Mouse (Mus musculus): Measurements from ENCODE around the gene Pmp22. TPM values are rescaled to one million over a fixed set of nuclear protein-coding genes. Genes with fewer than 3 reads are reported as not detected.

The Pmp22 gene
- polyA plus RNA-seq, 1 experiment from 2014 or later, result 19.0 TPM

DNA sequence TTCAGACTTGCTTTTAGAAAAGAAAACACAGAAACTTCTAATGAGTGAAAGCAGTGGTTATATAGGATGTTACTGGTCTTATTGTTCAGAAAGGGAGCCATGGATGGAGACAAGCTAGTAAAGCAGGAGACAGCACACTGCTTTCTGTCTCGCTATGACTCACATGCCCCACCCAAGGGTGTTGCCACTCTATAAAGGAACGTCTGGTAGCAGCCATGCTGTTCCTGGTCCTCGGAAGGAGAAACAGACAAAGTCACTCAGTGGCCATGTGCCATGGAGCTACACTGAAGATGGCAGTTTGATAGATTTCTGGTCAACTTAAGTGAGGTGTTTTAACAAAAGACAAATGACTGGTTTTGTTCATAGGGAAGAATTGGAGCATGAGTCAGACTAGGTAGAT lies 29.4 kb upstream of the Pmp22 start:
- DNase-seq (ENCODE audit: low spot score) (no peak), ATAC-seq (replicated peaks; ENCODE audit: low FRiP score) (no peak)
- Histone ChIP-seq H3K27ac (ENCODE audit: low read depth, low read length) (no peak overlapping the region), H3K27me3 (ENCODE audit: control insufficient read depth, insufficient read depth, low read length) (no peaks in the 10 kb centered on the region), H3K4me2 (ENCODE audit: low read depth, low read length, severe bottlenecking) (no peak overlapping the region), H3K4me3 (ENCODE audit: low read depth, low read length) (no peak overlapping the region), H3K4me1 (replicated peaks; ENCODE audit: control insufficient read depth, insufficient read depth, low read length) (no peaks in the 10 kb centered on the region), H3K9me3 (ENCODE audit: control insufficient read depth, low read length) (no peaks in the 10 kb centered on the region), H3K9ac (ENCODE audit: low read length) (no peak overlapping the region), H3K36me3 (ENCODE audit: control insufficient read depth, insufficient read depth, low read length) (no peaks in the 10 kb centered on the region)
- 86% methylated on average over 3 of the region's 3 CpGs for WGBS

DNA sequence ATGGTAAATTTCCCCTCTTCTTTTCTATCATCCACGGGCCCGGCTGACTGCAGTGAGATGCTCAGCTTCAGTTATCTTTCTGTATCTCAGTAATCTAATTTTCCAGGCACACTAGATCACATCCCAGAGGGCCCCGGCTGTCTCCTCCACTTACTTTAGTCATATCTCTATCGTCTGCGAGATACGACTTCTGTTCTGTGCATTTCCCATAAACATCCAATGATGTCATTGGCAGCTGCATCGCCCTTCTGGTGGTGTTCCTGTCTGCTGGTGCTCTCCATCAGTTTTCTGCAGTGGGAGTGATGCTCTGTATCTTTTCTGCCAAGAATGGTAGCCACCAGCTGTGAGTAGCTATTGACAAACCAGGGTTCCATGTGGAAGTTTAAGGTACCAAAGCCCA lies 25.5 kb upstream of the Pmp22 start:
- ATAC-seq (replicated peaks; ENCODE audit: low FRiP score) (no peak), DNase-seq (ENCODE audit: low spot score) (no peak)
- 87% methylated on average over 7 of the region's 7 CpGs for WGBS
- Histone ChIP-seq H3K4me1 (replicated peaks; ENCODE audit: control insufficient read depth, insufficient read depth, low read length) (no peaks in the 10 kb centered on the region), H3K9ac (ENCODE audit: low read length) (no peak overlapping the region), H3K36me3 (ENCODE audit: control insufficient read depth, insufficient read depth, low read length) (no peaks in the 10 kb centered on the region), H3K4me3 (ENCODE audit: low read depth, low read length) (no peak overlapping the region), H3K9me3 (ENCODE audit: control insufficient read depth, low read length) (no peaks in the 10 kb centered on the region), H3K27ac (ENCODE audit: low read depth, low read length) (no peak overlapping the region), H3K4me2 (ENCODE audit: low read depth, low read length, severe bottlenecking) (no peak overlapping the region), H3K27me3 (ENCODE audit: control insufficient read depth, insufficient read depth, low read length) (no peaks in the 10 kb centered on the region)

DNA sequence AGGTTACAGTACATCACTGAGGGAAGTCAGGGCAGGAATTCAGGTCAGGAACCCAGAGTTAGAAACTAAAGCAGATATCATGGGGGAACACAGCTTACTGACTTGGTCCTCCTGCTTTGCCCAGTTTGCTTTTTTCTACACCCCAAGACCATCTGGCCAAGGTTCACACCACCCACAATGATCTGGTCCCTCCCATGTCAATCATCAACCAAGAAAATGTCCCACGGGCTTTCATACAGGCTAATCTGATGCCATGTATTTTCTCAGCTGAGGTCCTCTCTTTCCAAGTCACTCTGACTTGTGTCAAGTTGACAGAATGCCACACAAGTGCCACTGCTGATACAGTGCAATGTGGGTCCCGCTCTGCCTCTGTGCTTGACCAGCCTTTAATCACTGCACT lies 24.8 kb upstream of the Pmp22 start:
- Histone ChIP-seq H3K9ac (ENCODE audit: low read length) (no peak overlapping the region), H3K36me3 (ENCODE audit: control insufficient read depth, insufficient read depth, low read length) (no peaks in the 10 kb centered on the region), H3K9me3 (ENCODE audit: control insufficient read depth, low read length) (no peaks in the 10 kb centered on the region), H3K4me2 (ENCODE audit: low read depth, low read length, severe bottlenecking) (no peak overlapping the region), H3K4me1 (replicated peaks; ENCODE audit: control insufficient read depth, insufficient read depth, low read length) (no peaks in the 10 kb centered on the region), H3K4me3 (ENCODE audit: low read depth, low read length) (no peak overlapping the region), H3K27me3 (ENCODE audit: control insufficient read depth, insufficient read depth, low read length) (no peaks in the 10 kb centered on the region), H3K27ac (ENCODE audit: low read depth, low read length) (no peak overlapping the region)
- ATAC-seq (replicated peaks; ENCODE audit: low FRiP score) (no peak), DNase-seq (ENCODE audit: low spot score) (no peak)
- 83% methylated on average over 2 of the region's 2 CpGs for WGBS

DNA sequence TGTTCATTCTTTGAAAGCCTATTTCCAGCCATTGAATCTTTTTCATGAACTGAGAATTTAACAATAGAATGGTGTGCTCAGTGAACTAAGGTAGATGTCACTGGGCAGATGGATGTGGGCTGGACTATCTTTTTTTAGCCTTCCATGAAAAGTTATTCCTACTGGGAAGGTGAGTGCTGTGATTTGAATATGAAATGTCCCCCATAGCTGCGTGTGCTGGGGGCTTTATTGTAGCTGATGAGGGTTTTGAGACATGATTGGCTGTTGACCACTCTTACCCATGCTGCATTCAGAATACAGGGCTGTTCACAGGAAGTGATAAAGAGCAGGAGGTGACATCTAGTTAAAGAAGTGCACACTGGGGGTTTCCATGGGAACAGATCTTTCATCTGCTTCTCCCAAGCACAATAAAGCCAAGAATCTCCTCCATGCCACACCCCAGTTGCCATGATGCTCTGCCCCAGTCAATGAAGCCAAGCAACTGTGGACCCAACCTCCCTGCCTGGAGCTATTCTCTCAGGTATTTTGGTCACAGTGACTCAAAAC lies 19.5 kb upstream of the Pmp22 start:
- WGBS, result 60% methylated on average over 1 of the region's 1 CpGs
- Histone ChIP-seq H3K36me3 (ENCODE audit: control insufficient read depth, insufficient read depth, low read length) (no peaks in the 10 kb centered on the region), H3K4me1 (replicated peaks; ENCODE audit: control insufficient read depth, insufficient read depth, low read length) (no peaks in the 10 kb centered on the region), H3K9me3 (ENCODE audit: control insufficient read depth, low read length) (no peaks in the 10 kb centered on the region), H3K9ac (ENCODE audit: low read length) (no peak overlapping the region), H3K27me3 (ENCODE audit: control insufficient read depth, insufficient read depth, low read length) (no peaks in the 10 kb centered on the region), H3K27ac (ENCODE audit: low read depth, low read length) (no peak overlapping the region), H3K4me3 (ENCODE audit: low read depth, low read length) (no peak overlapping the region), H3K4me2 (ENCODE audit: low read depth, low read length, severe bottlenecking) (no peak overlapping the region)
- ATAC-seq (replicated peaks; ENCODE audit: low FRiP score) (no peak), DNase-seq (ENCODE audit: low spot score) (no peak)

DNA sequence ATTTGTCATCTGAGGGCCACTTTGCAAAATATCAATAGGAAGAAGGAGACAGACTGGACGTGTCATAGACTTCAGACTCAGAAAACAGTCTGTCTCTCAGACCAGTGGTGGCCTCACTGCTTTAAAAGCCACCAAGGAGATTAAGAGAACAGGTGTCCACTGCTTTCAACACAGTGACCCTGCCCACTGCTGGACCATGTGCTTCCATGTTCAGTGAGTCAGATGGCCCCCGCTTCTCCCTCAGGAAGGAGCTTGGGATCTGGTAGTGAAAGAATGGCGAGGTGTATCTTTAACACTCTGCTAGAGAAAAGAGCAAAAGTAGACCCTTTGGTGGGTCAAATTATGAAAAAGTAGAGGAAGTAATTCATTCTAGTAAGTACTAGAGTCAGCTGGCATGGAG lies 18.5 kb upstream of the Pmp22 start:
- 86% methylated on average over 3 of the region's 3 CpGs for WGBS
- no peaks in the 10 kb centered on the region for H3K9me3 ChIP-seq (ENCODE audit: control insufficient read depth, low read length)

DNA sequence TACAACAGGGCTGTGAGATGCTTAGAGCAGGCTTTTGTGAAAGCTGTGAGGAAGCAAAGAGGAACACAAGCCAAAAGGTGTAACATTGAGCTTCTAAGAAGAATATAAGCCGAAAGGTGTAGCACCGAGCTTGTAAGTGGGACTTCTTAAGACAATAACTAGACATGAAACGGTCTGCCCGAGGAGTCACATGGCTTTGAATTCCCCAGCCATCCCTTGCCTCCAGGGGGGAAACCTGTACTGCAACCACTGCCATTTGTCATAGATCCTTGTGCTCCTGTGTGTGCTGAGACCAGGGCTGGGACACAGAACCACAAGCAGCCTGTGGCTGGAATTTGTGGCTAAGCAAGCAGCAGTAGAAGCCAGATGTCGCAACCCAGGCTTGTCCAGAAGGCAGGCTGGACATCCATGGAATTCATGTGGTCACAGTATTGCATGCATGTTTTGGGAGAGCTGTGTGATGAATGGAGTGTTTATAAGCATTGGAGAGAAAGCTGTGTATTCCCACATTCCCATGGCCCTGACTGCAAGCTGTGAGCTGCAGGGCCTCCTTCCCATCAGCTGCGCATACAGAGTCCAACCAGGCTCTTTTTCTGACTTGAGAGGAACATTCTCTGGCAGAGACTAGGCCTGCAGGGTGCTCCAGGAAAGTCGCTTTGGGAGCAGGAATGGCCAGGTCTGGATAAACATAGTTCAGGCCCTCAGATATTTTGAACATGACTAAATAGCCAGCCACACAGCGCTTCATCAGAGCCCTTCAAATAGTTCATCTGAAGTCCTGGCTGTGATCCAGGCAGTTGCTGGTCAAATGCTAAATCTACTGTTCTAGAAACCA lies 13.8 kb upstream of the Pmp22 start:
- Histone ChIP-seq H3K27ac (ENCODE audit: low read depth, low read length) (no peak overlapping the region), H3K36me3 (ENCODE audit: control insufficient read depth, insufficient read depth, low read length) (no peaks in the 10 kb centered on the region), H3K9ac (ENCODE audit: low read length) (no peak overlapping the region), H3K9me3 (ENCODE audit: control insufficient read depth, low read length) (no peaks in the 10 kb centered on the region), H3K4me2 (ENCODE audit: low read depth, low read length, severe bottlenecking) (no peak overlapping the region), H3K4me3 (ENCODE audit: low read depth, low read length) (no peak overlapping the region), H3K27me3 (ENCODE audit: control insufficient read depth, insufficient read depth, low read length) (no peaks in the 10 kb centered on the region), H3K4me1 (replicated peaks; ENCODE audit: control insufficient read depth, insufficient read depth, low read length) (no peaks in the 10 kb centered on the region)
- DNase-seq (ENCODE audit: low spot score), result no peak
- ATAC-seq (replicated peaks; ENCODE audit: low FRiP score), result no peak
- WGBS, result 89% methylated on average over 8 of the region's 8 CpGs

More for the DNA sequence above, 18.5 kb upstream of the Pmp22 start:
- Histone ChIP-seq H3K27ac (ENCODE audit: low read depth, low read length) (no peak overlapping the region), H3K4me1 (replicated peaks; ENCODE audit: control insufficient read depth, insufficient read depth, low read length) (no peaks in the 10 kb centered on the region), H3K27me3 (ENCODE audit: control insufficient read depth, insufficient read depth, low read length) (no peaks in the 10 kb centered on the region), H3K4me2 (ENCODE audit: low read depth, low read length, severe bottlenecking) (no peak overlapping the region), H3K4me3 (ENCODE audit: low read depth, low read length) (no peak overlapping the region), H3K36me3 (ENCODE audit: control insufficient read depth, insufficient read depth, low read length) (no peaks in the 10 kb centered on the region), H3K9ac (ENCODE audit: low read length) (no peak overlapping the region)
- DNase-seq (ENCODE audit: low spot score) (no peak), ATAC-seq (replicated peaks; ENCODE audit: low FRiP score) (no peak)

DNA sequence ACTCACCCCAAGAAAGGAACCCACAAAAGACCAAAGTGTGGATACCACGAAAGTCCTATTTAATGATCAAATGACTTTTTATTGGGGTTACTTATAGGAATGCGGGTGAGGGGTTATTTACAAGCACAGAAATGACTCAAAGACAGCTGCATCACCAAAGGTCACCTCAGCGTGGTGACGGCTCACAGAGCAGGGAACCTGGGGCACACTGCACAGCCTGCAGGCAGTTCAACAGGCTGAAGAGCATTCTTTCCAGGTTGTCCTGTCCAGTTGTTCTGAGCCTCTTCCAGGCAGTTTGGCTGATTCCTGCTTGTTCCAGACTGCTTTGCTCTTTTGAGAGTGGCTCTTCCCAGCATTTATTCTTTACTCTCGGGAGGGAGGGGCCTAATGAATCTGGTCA lies 12.1 kb upstream of the Pmp22 start:
- 94% methylated on average over 5 of the region's 5 CpGs for WGBS
- DNase-seq (ENCODE audit: low spot score) (no peak), ATAC-seq (replicated peaks; ENCODE audit: low FRiP score) (no peak)
- H3K9ac ChIP-seq (ENCODE audit: low read length), result no peak overlapping the region
- H3K9me3 ChIP-seq (ENCODE audit: control insufficient read depth, low read length), result no peaks in the 10 kb centered on the region
- no peaks in the 10 kb centered on the region for H3K27me3 ChIP-seq (ENCODE audit: control insufficient read depth, insufficient read depth, low read length)
- H3K4me3 ChIP-seq (ENCODE audit: low read depth, low read length), result no peak overlapping the region
- H3K27ac ChIP-seq (ENCODE audit: low read depth, low read length), result no peak overlapping the region
- no peaks in the 10 kb centered on the region for H3K36me3 ChIP-seq (ENCODE audit: control insufficient read depth, insufficient read depth, low read length)
- no peaks in the 10 kb centered on the region for H3K4me1 ChIP-seq (replicated peaks; ENCODE audit: control insufficient read depth, insufficient read depth, low read length)
- no peak overlapping the region for H3K4me2 ChIP-seq (ENCODE audit: low read depth, low read length, severe bottlenecking)

DNA sequence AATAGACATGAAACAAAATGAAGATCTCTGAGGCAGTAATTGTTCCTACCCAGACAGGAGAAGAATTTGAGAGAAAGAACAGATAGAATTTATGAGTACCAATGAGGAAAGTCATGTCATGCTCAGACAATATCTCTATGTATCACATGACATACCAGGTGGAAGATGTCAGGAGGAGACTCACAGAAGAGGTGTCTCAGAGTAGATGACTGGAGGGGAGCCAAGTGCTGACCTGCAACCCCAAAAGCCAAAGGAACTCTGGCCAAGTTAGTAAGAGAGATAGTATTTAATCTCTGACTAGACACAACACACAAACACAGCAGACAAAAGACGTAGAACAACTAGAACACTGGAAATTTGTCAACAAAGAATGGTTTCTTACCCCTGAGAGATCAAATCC lies 11.5 kb upstream of the Pmp22 start:
- 80% methylated on average over 1 of the region's 1 CpGs for WGBS
- Histone ChIP-seq H3K9ac (ENCODE audit: low read length) (no peak overlapping the region), H3K27me3 (ENCODE audit: control insufficient read depth, insufficient read depth, low read length) (no peaks in the 10 kb centered on the region), H3K27ac (ENCODE audit: low read depth, low read length) (no peak overlapping the region), H3K4me2 (ENCODE audit: low read depth, low read length, severe bottlenecking) (no peak overlapping the region), H3K36me3 (ENCODE audit: control insufficient read depth, insufficient read depth, low read length) (no peaks in the 10 kb centered on the region), H3K4me1 (replicated peaks; ENCODE audit: control insufficient read depth, insufficient read depth, low read length) (no peaks in the 10 kb centered on the region), H3K4me3 (ENCODE audit: low read depth, low read length) (no peak overlapping the region), H3K9me3 (ENCODE audit: control insufficient read depth, low read length) (no peaks in the 10 kb centered on the region)
- DNase-seq (ENCODE audit: low spot score) (no peak), ATAC-seq (replicated peaks; ENCODE audit: low FRiP score) (no peak)

DNA sequence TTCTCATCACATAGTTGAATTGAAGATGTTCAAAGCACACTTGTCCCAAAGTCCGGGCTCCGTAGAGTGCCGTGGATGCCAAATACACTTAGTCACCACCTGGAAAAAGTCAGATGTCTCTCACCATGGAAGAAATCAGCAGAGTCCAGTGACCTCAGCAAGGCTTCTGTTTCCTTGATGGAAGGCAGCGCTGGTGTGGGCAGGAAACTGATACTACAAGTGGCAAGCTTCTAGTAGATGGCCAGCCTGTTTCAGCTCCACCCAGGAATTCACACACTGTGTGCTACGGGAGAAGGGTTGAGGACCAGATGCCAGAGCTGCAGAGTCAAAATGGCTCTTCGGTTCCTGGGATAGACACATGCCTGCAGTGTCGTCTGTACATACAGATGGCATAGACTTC lies 9.0 kb upstream of the Pmp22 start:
- ATAC-seq (replicated peaks; ENCODE audit: low FRiP score), result no peak
- Histone ChIP-seq H3K36me3 (ENCODE audit: control insufficient read depth, insufficient read depth, low read length) (no peaks in the 10 kb centered on the region), H3K9ac (ENCODE audit: low read length) (no peak overlapping the region), H3K4me3 (ENCODE audit: low read depth, low read length) (no peak overlapping the region), H3K27ac (ENCODE audit: low read depth, low read length) (no peak overlapping the region), H3K4me1 (replicated peaks; ENCODE audit: control insufficient read depth, insufficient read depth, low read length) (0 out of 2 replicates have a peak, but pooled peaks cover 2% of the 10 kb centered on the region), H3K4me2 (ENCODE audit: low read depth, low read length, severe bottlenecking) (no peak overlapping the region), H3K27me3 (ENCODE audit: control insufficient read depth, insufficient read depth, low read length) (no peaks in the 10 kb centered on the region), H3K9me3 (ENCODE audit: control insufficient read depth, low read length) (no peaks in the 10 kb centered on the region)
- WGBS, result 86% methylated on average over 7 of the region's 7 CpGs
- DNase-seq (ENCODE audit: low spot score), result no peak

Data from forebrain, embryonic 11.5 days (tissue).